Mouse (Mus musculus): Measurements from ENCODE around the gene Clgn.

The Clgn gene

GRCm38 (mm10) chr8:83389316-83390005, at the start of gene Clgn:
TSS of gene Clgn (plus strand) at chr8:83389867.
- peak; percentile 85 for DNase-seq (ENCODE audit: low spot score)

GRCm38 (mm10) chr8:83342076-83342475, 47.6 kb upstream of the Clgn start:
- no peak for DNase-seq (ENCODE audit: low spot score)

GRCm38 (mm10) chr8:83342693-83343092, 47.0 kb upstream of the Clgn start:
- no peak for DNase-seq (ENCODE audit: low spot score)

GRCm38 (mm10) chr8:83348263-83348662, 41.4 kb upstream of the Clgn start, which contains the start of gene Mgat4d:
TSS of gene Mgat4d (plus strand) at chr8:83348471.
- no peak for DNase-seq (ENCODE audit: low spot score)

- no peak for DNase-seq (ENCODE audit: low spot score)
Measured at GRCm38 (mm10) chr8:83351315-83351714, 38.4 kb upstream of the Clgn start.

- peak; percentile 17 for DNase-seq (ENCODE audit: low spot score)
Measured at GRCm38 (mm10) chr8:83363156-83363769, 26.4 kb upstream of the Clgn start.

- DNase-seq (ENCODE audit: low spot score), result no peak
Measured at GRCm38 (mm10) chr8:83377231-83377630, 12.4 kb upstream of the Clgn start.

- no peak for DNase-seq (ENCODE audit: low spot score)
Measured at GRCm38 (mm10) chr8:83380141-83380540, 9.5 kb upstream of the Clgn start.

GRCm38 (mm10) chr8:83381016-83381415, 8.7 kb upstream of the Clgn start:
- DNase-seq (ENCODE audit: low spot score), result no peak

GRCm38 (mm10) chr8:83382850-83383249, 6.8 kb upstream of the Clgn start:
- no peak for DNase-seq (ENCODE audit: low spot score)

GRCm38 (mm10) chr8:83390006-83390701, 487 bp downstream of the Clgn start:
- no peak for DNase-seq (ENCODE audit: low spot score)

- DNase-seq (ENCODE audit: low spot score), result no peak
Measured at GRCm38 (mm10) chr8:83392521-83392920, 2.9 kb downstream of the Clgn start.

GRCm38 (mm10) chr8:83394325-83394724, 4.7 kb downstream of the Clgn start:
- DNase-seq (ENCODE audit: low spot score), result no peak

- no peak for DNase-seq (ENCODE audit: low spot score)
Measured at GRCm38 (mm10) chr8:83396680-83397079, 7.0 kb downstream of the Clgn start.

GRCm38 (mm10) chr8:83397726-83398125, 8.1 kb downstream of the Clgn start:
- DNase-seq (ENCODE audit: low spot score), result no peak

GRCm38 (mm10) chr8:83405548-83405947, 15.9 kb downstream of the Clgn start:
- DNase-seq (ENCODE audit: low spot score), result no peak

GRCm38 (mm10) chr8:83406836-83407235, 17.2 kb downstream of the Clgn start:
- no peak for DNase-seq (ENCODE audit: low spot score)

- no peak for DNase-seq (ENCODE audit: low spot score)
Measured at GRCm38 (mm10) chr8:83408496-83408895, 18.8 kb downstream of the Clgn start.

GRCm38 (mm10) chr8:83416878-83417277, 27.2 kb downstream of the Clgn start:
- no peak for DNase-seq (ENCODE audit: low spot score)

GRCm38 (mm10) chr8:83417970-83418369, 28.3 kb downstream of the Clgn start:
- DNase-seq (ENCODE audit: low spot score), result no peak

GRCm38 (mm10) chr8:83418805-83419516, 29.3 kb downstream of the Clgn start:
- no peak for DNase-seq (ENCODE audit: low spot score)

GRCm38 (mm10) chr8:83421354-83421753, 31.7 kb downstream of the Clgn start:
- DNase-seq (ENCODE audit: low spot score), result no peak

Measured in testis, postnatal 14 days (tissue).